Mouse (Mus musculus): ENCODE data around the gene Car14. TPM values are rescaled to one million over a fixed set of nuclear protein-coding genes. Genes with fewer than 3 reads are reported as not detected.

Gene Car14
- total and polyA plus RNA-seq, 2 experiments from 2014 or later, result 9.4 to 16.7 TPM

GRCm38 (mm10) chr3:95944742-95945141 lies 40.3 kb upstream of the Car14 start:
- H3K4me1 ChIP-seq (ENCODE audit: insufficient read depth, low read length), result no peaks in the 10 kb centered on the region
- no peaks in the 10 kb centered on the region for H3K9me3 ChIP-seq (ENCODE audit: low read length)
- no peak overlapping the region for H3K4me3 ChIP-seq (ENCODE audit: low read length)
- DNase-seq (ENCODE audit: low spot score) (no peak), ATAC-seq (no peak)
- H3K36me3 ChIP-seq (ENCODE audit: insufficient read depth, low read length), result peaks cover 11% of the 10 kb centered on the region; the same call in 1 of the 2 replicates
- 87% methylated on average over 8 of the region's 8 CpGs for WGBS
- H3K27ac ChIP-seq, result no peak overlapping the region
- H3K4me2 ChIP-seq (ENCODE audit: low read depth, low read length), result no peak overlapping the region
- H3K27me3 ChIP-seq (ENCODE audit: insufficient read depth, low read length), result no peaks in the 10 kb centered on the region
- TF ChIP-seq CTCF (IDR thresholded peaks at IDR 0.05; ENCODE audit: low read depth), result no peak
- no peak overlapping the region for H3K9ac ChIP-seq (replicated peaks; ENCODE audit: low read length)

GRCm38 (mm10) chr3:95943226-95943625 lies 38.7 kb upstream of the Car14 start:
- no peak overlapping the region for H3K4me2 ChIP-seq (ENCODE audit: low read depth, low read length)
- ATAC-seq, result no peak

GRCm38 (mm10) chr3:95942749-95943148 lies 38.3 kb upstream of the Car14 start:
- no peaks in the 10 kb centered on the region for H3K27me3 ChIP-seq (ENCODE audit: insufficient read depth, low read length)
- no peaks in the 10 kb centered on the region for H3K4me1 ChIP-seq (ENCODE audit: insufficient read depth, low read length)
- DNase-seq (ENCODE audit: low spot score) (no peak), ATAC-seq (no peak)
- no peak for TF ChIP-seq CTCF (IDR thresholded peaks at IDR 0.05; ENCODE audit: low read depth)
- H3K27ac ChIP-seq, result no peak overlapping the region
- peaks cover 18% of the 10 kb centered on the region; the same call in 1 of the 2 replicates for H3K36me3 ChIP-seq (ENCODE audit: insufficient read depth, low read length)
- no peak overlapping the region for H3K9ac ChIP-seq (replicated peaks; ENCODE audit: low read length)
- no peak overlapping the region for H3K4me2 ChIP-seq (ENCODE audit: low read depth, low read length)
- 72% methylated on average over 6 of the region's 6 CpGs for WGBS
- no peak overlapping the region for H3K4me3 ChIP-seq (ENCODE audit: low read length)
- no peaks in the 10 kb centered on the region for H3K9me3 ChIP-seq (ENCODE audit: low read length)

More at GRCm38 (mm10) chr3:95943226-95943625, 38.7 kb upstream of the Car14 start:
- Histone ChIP-seq H3K27ac (no peak overlapping the region), H3K36me3 (ENCODE audit: insufficient read depth, low read length) (peaks cover 14% of the 10 kb centered on the region; the same call in 1 of the 2 replicates), H3K4me3 (ENCODE audit: low read length) (no peak overlapping the region), H3K27me3 (ENCODE audit: insufficient read depth, low read length) (no peaks in the 10 kb centered on the region), H3K4me1 (ENCODE audit: insufficient read depth, low read length) (no peaks in the 10 kb centered on the region), H3K9me3 (ENCODE audit: low read length) (no peaks in the 10 kb centered on the region), H3K9ac (replicated peaks; ENCODE audit: low read length) (no peak overlapping the region)
- no peak for TF ChIP-seq CTCF (IDR thresholded peaks at IDR 0.05; ENCODE audit: low read depth)
- WGBS, result 89% methylated on average over 7 of the region's 7 CpGs
- no peak for DNase-seq (ENCODE audit: low spot score)

- Histone ChIP-seq H3K27me3 (ENCODE audit: insufficient read depth, low read length) (no peaks in the 10 kb centered on the region), H3K4me1 (ENCODE audit: insufficient read depth, low read length) (no peaks in the 10 kb centered on the region), H3K27ac (no peak overlapping the region), H3K4me3 (ENCODE audit: low read length) (no peak overlapping the region), H3K9me3 (ENCODE audit: low read length) (no peaks in the 10 kb centered on the region), H3K4me2 (ENCODE audit: low read depth, low read length) (no peak overlapping the region), H3K9ac (replicated peaks; ENCODE audit: low read length) (no peak overlapping the region), H3K36me3 (ENCODE audit: insufficient read depth, low read length) (peaks cover 37% of the 10 kb centered on the region; the same call in 1 of the 2 replicates)
- peak; percentile 51 for TF ChIP-seq CTCF (IDR thresholded peaks at IDR 0.05; ENCODE audit: low read depth)
- ATAC-seq (no peak), DNase-seq (ENCODE audit: low spot score) (no peak)
- WGBS, result 94% methylated on average over 15 of the region's 15 CpGs
These were observed 34.3 kb upstream of the Car14 start for GRCm38 (mm10) chr3:95938835-95939234.

GRCm38 (mm10) chr3:95938217-95938616 lies 33.7 kb upstream of the Car14 start:
- no peak for DNase-seq (ENCODE audit: low spot score)
- TF ChIP-seq CTCF (IDR thresholded peaks at IDR 0.05; ENCODE audit: low read depth), result no peak
- Histone ChIP-seq H3K27ac (no peak overlapping the region), H3K4me2 (ENCODE audit: low read depth, low read length) (no peak overlapping the region), H3K9ac (replicated peaks; ENCODE audit: low read length) (no peak overlapping the region), H3K4me3 (ENCODE audit: low read length) (no peak overlapping the region), H3K27me3 (ENCODE audit: insufficient read depth, low read length) (no peaks in the 10 kb centered on the region), H3K9me3 (ENCODE audit: low read length) (no peaks in the 10 kb centered on the region), H3K4me1 (ENCODE audit: insufficient read depth, low read length) (no peaks in the 10 kb centered on the region), H3K36me3 (ENCODE audit: insufficient read depth, low read length) (peaks cover 37% of the 10 kb centered on the region; the same call in 1 of the 2 replicates)
- 97% methylated on average over 8 of the region's 8 CpGs for WGBS
- ATAC-seq, result no peak

- 94% methylated on average over 1 of the region's 1 CpGs for WGBS
These were observed 30.0 kb upstream of the Car14 start for GRCm38 (mm10) chr3:95934448-95934847.

GRCm38 (mm10) chr3:95933111-95933750 lies 28.7 kb upstream of the Car14 start:
- Histone ChIP-seq H3K9ac (replicated peaks; ENCODE audit: low read length) (no peak overlapping the region), H3K27me3 (ENCODE audit: insufficient read depth, low read length) (no peaks in the 10 kb centered on the region), H3K27ac (no peak overlapping the region), H3K4me1 (ENCODE audit: insufficient read depth, low read length) (no peaks in the 10 kb centered on the region), H3K9me3 (ENCODE audit: low read length) (no peaks in the 10 kb centered on the region), H3K4me3 (ENCODE audit: low read length) (no peak overlapping the region), H3K4me2 (ENCODE audit: low read depth, low read length) (no peak overlapping the region), H3K36me3 (ENCODE audit: insufficient read depth, low read length) (peaks cover 23% of the 10 kb centered on the region; the same call in 1 of the 2 replicates)
- WGBS, result 91% methylated on average over 7 of the region's 7 CpGs
- no peak for DNase-seq (ENCODE audit: low spot score)
- ATAC-seq, result no peak
- no peak for TF ChIP-seq CTCF (IDR thresholded peaks at IDR 0.05; ENCODE audit: low read depth)

More at GRCm38 (mm10) chr3:95934448-95934847, 30.0 kb upstream of the Car14 start:
- Histone ChIP-seq H3K4me1 (ENCODE audit: insufficient read depth, low read length) (no peaks in the 10 kb centered on the region), H3K36me3 (ENCODE audit: insufficient read depth, low read length) (peaks cover 26% of the 10 kb centered on the region; the same call in 1 of the 2 replicates), H3K27me3 (ENCODE audit: insufficient read depth, low read length) (no peaks in the 10 kb centered on the region), H3K4me3 (ENCODE audit: low read length) (no peak overlapping the region), H3K4me2 (ENCODE audit: low read depth, low read length) (no peak overlapping the region), H3K9ac (replicated peaks; ENCODE audit: low read length) (no peak overlapping the region), H3K27ac (no peak overlapping the region), H3K9me3 (ENCODE audit: low read length) (no peaks in the 10 kb centered on the region)
- no peak for TF ChIP-seq CTCF (IDR thresholded peaks at IDR 0.05; ENCODE audit: low read depth)
- DNase-seq (ENCODE audit: low spot score) (no peak), ATAC-seq (no peak)

Measured in hindbrain, postnatal 0 days (tissue).